Mouse (Mus musculus): ENCODE measurements around the gene Parn.

DNA sequence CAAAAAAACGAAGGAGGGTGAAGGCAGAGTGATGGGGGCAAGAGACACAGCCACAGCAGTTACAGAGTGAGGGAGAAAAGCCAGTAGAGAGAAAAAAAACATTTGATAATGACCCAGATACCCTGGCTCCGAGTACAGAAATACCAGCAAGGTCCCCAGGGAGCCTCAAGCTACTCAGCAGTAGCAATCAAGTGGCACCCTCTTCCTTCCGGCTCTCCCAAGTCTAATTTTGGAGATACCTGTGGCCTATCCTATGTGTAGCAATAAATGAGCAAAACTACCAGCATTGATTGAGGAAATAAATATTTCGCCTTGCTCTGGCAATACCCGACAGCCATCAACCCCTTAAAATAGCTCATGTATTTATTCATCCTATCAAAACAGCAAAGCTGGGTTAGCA lies 28.5 kb downstream of the Parn start:
- TF ChIP-seq NELFE (IDR thresholded peaks at IDR 0.05; ENCODE audit: low read depth, low read length) (no peak), MYC (IDR thresholded peaks at IDR 0.05; ENCODE audit: low read depth, low read length) (no peak), CTCF (IDR thresholded peaks at IDR 0.05 in 2 of 3, conservative IDR thresholded peaks at IDR 0.05 in 1 of 3; ENCODE audit: control insufficient read depth in 1 of 3, insufficient read depth in 1 of 3, low read depth in 2 of 3, low read length in 3 of 3, poor library complexity in 1 of 3, severe bottlenecking in 1 of 3) (no peak), MAZ (IDR thresholded peaks at IDR 0.05; ENCODE audit: low read depth, low read length) (no peak), MAX (IDR thresholded peaks at IDR 0.05; ENCODE audit: low read length) (no peak), POLR2A (IDR thresholded peaks at IDR 0.05; ENCODE audit: control insufficient read depth in 1 of 2, insufficient read depth in 1 of 2, low read depth in 1 of 2, low read length in 2 of 2, poor library complexity in 1 of 2) (no peak), ZKSCAN1 (IDR thresholded peaks at IDR 0.05; ENCODE audit: low read depth, low read length) (no peak), NRF1 (IDR thresholded peaks at IDR 0.05; ENCODE audit: insufficient read depth, low read depth, low read length, poor library complexity, severe bottlenecking) (no peak)

Measured in MEL (cell line).